Mouse (Mus musculus) hindbrain, embryonic 10.5 days (tissue): Measurements from ENCODE around the gene Deaf1. TPM values are rescaled to one million over a fixed set of nuclear protein-coding genes. Genes with fewer than 3 reads are reported as not detected.

Experiments used
- DNase-seq: peaks from one replicate; pipeline ENCODE4 v3.0.0-alpha.2; 2017; ENCODE audit warnings: low spot score
- H3K27ac ChIP-seq: fragments of 300-500 bp; sonication (generic); 2 replicates; pipeline ENCODE4 v1.5.1; 2016; ENCODE audit warnings: mild to moderate bottlenecking, moderate library complexity
- H3K27me3 ChIP-seq: fragments of 300-500 bp; sonication (generic); 2 replicates; pipeline ENCODE4 v1.6.1; 2016; ENCODE audit warnings: mild to moderate bottlenecking; ENCODE audit not compliant: poor library complexity, insufficient read depth, severe bottlenecking
- H3K36me3 ChIP-seq: fragments of 300-500 bp; sonication (generic); 2 replicates; pipeline ENCODE4 v1.6.1; 2016; ENCODE audit warnings: mild to moderate bottlenecking, moderate library complexity
- H3K4me1 ChIP-seq: fragments of 300-500 bp; sonication (generic); replicated peaks from 2 replicates; pipeline ENCODE4 v1.6.1; 2016; ENCODE audit warnings: mild to moderate bottlenecking
- H3K4me3 ChIP-seq: fragments of 300-500 bp; sonication (generic); 2 replicates; pipeline ENCODE4 v1.5.1; 2016; ENCODE audit warnings: mild to moderate bottlenecking, moderate library complexity
- H3K9me3 ChIP-seq: fragments of 300-500 bp; sonication (generic); 2 replicates; pipeline ENCODE4 v1.6.1; 2016; ENCODE audit warnings: mild to moderate bottlenecking, moderate library complexity
- WGBS: fragments of 180-500 bp; shearing (Covaris S2); methylation state at CpG from one replicate; pipeline ENCODE4 v1.1.7; 2016; 5-methylcytosine and 5-hydroxymethylcytosine counted together
- polyA plus RNA-seq: library from polyadenylated mRNA; unstranded; fragments of >200 nt; fragmentation: Nextera tagmentation; extraction: Ambion mirVana; gene quantifications from 2 replicates; pipeline ENCODE4 v1.2.1, GENCODE M21; 2016

The Deaf1 gene
- 56.8 and 71.6 TPM in 2 replicates for polyA plus RNA-seq

DNA sequence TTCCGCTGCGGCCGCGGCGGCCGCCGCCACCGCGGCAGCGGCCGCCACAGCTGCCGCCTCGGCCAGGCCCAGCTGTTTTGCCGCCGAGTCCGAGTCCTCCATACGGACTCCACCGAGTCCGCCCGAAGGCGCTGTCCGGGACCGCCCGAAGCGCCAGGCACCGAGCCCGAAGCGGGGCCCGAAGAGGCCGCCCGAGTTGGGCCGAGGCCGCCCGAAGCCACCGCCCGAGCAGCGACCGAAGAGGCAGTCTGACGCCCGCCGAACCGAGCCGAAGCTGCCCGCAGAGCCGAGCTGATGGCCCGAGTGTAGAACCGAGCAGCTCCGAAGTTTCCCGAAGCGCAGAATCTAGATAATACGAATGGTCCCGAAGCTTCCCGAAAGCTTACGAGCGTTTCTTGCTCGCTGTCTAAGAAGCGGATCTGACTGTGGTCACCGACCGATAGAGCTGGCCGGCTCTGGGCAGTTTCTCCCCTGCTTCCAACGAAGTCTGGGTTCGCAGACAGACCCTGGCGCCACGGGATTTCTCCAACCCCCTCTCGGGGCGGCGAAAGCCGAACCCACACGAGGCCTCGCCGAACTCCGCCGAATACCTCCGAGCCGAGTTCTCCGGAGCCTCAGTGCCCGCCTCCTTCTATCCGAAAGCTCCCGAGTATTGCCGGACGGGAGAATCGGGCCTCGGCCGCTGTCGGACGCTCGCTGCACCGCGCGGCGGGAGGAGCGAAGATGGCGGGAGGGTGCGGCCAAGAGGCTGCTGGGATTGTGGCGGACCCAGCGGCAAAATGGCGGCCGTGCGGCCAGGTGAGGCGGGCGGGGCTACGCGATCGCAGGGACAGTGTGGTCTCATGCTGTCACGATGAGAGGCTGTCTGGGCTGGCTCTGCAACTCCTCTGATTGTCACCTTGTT is at the start of gene Deaf1, which contains the start of gene Tmem80:
Gene Deaf1 (minus strand): TSS at position 222 of the 904 bp plus-strand sequence.
Gene Tmem80 (plus strand): TSS at position 271 of the 904 bp plus-strand sequence.
- under 1% methylated on average over 105 of the region's 105 CpGs for WGBS
- H3K9me3 ChIP-seq = no peaks in the 10 kb centered on the region
- H3K4me3 ChIP-seq = peak within 1 kb of the TSS; percentile 71
- H3K27ac ChIP-seq = peak within 1 kb of the TSS; percentile 99
- H3K36me3 ChIP-seq = peaks cover 28% of the 10 kb centered on the region
- H3K4me1 ChIP-seq = peaks cover 40% of the 10 kb centered on the region
- DNase-seq = peak; percentile 98
- H3K27me3 ChIP-seq = no peaks in the 10 kb centered on the region

- H3K27me3 ChIP-seq = no peaks in the 10 kb centered on the region
- no peak for DNase-seq
- no peak overlapping the region for H3K27ac ChIP-seq
- no peaks in the 10 kb centered on the region for H3K9me3 ChIP-seq
- H3K4me1 ChIP-seq = peaks cover 7% of the 10 kb centered on the region; the same call in 1 of the 2 replicates
- no peak overlapping the region for H3K4me3 ChIP-seq
- H3K36me3 ChIP-seq = no peaks in the 10 kb centered on the region
These were observed 46.9 kb upstream of the Deaf1 start for GRCm38 (mm10) chr7:141374399-141374798.

- no peak for DNase-seq
- Histone ChIP-seq H3K27me3 (no peaks in the 10 kb centered on the region), H3K4me3 (no peak overlapping the region), H3K4me1 (peaks cover 7% of the 10 kb centered on the region; the same call in 1 of the 2 replicates), H3K27ac (no peak overlapping the region), H3K9me3 (no peaks in the 10 kb centered on the region), H3K36me3 (no peaks in the 10 kb centered on the region)
- 39% methylated on average over 6 of the region's 6 CpGs for WGBS
These were observed 46.1 kb upstream of the Deaf1 start for GRCm38 (mm10) chr7:141373611-141374010.

- Histone ChIP-seq H3K9me3 (no peaks in the 10 kb centered on the region), H3K4me3 (no peak overlapping the region), H3K36me3 (no peaks in the 10 kb centered on the region), H3K27me3 (no peaks in the 10 kb centered on the region), H3K27ac (no peak overlapping the region), H3K4me1 (peaks cover 7% of the 10 kb centered on the region; the same call in 1 of the 2 replicates)
- WGBS = 74% methylated on average over 6 of the region's 6 CpGs
- DNase-seq = no peak
These were observed 44.6 kb upstream of the Deaf1 start for GRCm38 (mm10) chr7:141371942-141372595.

- Histone ChIP-seq H3K36me3 (no peaks in the 10 kb centered on the region), H3K9me3 (no peaks in the 10 kb centered on the region), H3K27me3 (no peaks in the 10 kb centered on the region), H3K27ac (no peak overlapping the region), H3K4me1 (peaks cover 7% of the 10 kb centered on the region; the same call in 1 of the 2 replicates), H3K4me3 (no peak overlapping the region)
- WGBS = 69% methylated on average over 5 of the region's 5 CpGs
- no peak for DNase-seq
These were observed 42.4 kb upstream of the Deaf1 start for GRCm38 (mm10) chr7:141369918-141370317.

- WGBS = 85% methylated on average over 4 of the region's 4 CpGs
These were observed 39.9 kb upstream of the Deaf1 start for GRCm38 (mm10) chr7:141367358-141367757.

DNA sequence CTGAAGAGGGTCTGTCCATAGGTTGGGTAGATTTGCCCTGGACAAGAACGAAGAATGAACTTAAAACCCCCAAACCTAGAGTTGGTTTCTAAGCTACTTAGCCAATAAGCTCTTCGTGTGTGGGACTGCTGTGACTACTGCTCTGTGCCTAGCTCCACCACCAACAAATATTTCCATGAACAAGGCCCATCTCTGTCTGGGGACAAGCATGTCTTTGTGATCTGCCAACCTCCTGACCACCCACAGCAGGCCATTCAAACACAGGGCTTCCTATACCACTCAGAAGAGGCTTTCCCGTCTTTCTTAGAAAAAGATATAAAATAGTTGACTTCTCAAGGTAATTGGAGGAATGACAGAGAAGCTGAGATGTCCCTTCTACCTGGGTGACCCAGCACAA is 37.6 kb upstream of the Deaf1 start:
- Histone ChIP-seq H3K4me1 (peaks cover 9% of the 10 kb centered on the region; the same call in 1 of the 2 replicates), H3K27ac (no peak overlapping the region), H3K4me3 (no peak overlapping the region), H3K36me3 (no peaks in the 10 kb centered on the region), H3K27me3 (peaks cover 38% of the 10 kb centered on the region), H3K9me3 (no peaks in the 10 kb centered on the region)
- WGBS = 69% methylated on average over 3 of the region's 3 CpGs
- DNase-seq = no peak

More at GRCm38 (mm10) chr7:141367358-141367757, 39.9 kb upstream of the Deaf1 start:
- H3K36me3 ChIP-seq = no peaks in the 10 kb centered on the region
- DNase-seq = no peak
- no peaks in the 10 kb centered on the region for H3K9me3 ChIP-seq
- H3K4me1 ChIP-seq = no peaks in the 10 kb centered on the region
- H3K4me3 ChIP-seq = no peak overlapping the region
- peaks cover 14% of the 10 kb centered on the region for H3K27me3 ChIP-seq
- no peak overlapping the region for H3K27ac ChIP-seq

DNA sequence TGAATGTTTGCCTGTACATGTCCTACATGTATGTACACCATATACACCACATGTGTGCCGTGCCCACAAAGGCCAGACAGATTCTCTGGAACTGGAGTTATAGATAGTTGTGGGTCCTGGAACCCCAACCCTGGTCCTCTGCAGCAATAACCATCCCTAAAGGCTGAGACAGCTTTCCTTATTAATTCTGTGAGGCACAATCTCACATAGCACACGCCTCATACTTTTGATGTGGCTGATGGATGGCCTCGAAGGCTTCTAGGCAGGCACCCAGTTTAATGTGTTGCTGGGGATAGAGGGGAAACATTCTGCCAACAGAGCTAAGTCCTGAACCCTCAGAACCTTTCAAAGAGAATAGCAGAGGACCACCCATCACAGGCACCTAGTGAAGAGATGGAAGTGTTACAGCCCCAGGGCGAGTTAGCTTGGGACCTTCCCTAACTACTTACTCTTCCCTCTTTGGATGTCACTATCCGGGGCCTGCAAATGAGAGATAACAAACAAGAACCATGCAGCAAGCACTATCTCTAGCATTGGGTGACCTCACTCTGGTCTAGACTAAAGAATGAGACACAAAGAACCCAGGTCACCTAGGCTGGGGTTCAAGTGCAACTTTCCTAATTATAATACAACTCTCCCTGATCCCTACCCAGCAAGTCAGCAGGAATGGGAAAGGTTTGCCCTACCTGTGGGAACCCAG is 37.0 kb upstream of the Deaf1 start:
- H3K9me3 ChIP-seq = no peaks in the 10 kb centered on the region
- no peaks in the 10 kb centered on the region for H3K36me3 ChIP-seq
- no peak overlapping the region for H3K27ac ChIP-seq
- H3K4me3 ChIP-seq = no peak overlapping the region
- no peak for DNase-seq
- 82% methylated on average over 5 of the region's 5 CpGs for WGBS
- peaks cover 9% of the 10 kb centered on the region; the same call in 1 of the 2 replicates for H3K4me1 ChIP-seq
- H3K27me3 ChIP-seq = peaks cover 43% of the 10 kb centered on the region

- H3K9me3 ChIP-seq = no peaks in the 10 kb centered on the region
- 71% methylated on average over 2 of the region's 2 CpGs for WGBS
- peaks cover 9% of the 10 kb centered on the region; the same call in 1 of the 2 replicates for H3K4me1 ChIP-seq
- DNase-seq = no peak
- no peak overlapping the region for H3K27ac ChIP-seq
- peaks cover 45% of the 10 kb centered on the region for H3K27me3 ChIP-seq
- H3K36me3 ChIP-seq = no peaks in the 10 kb centered on the region
- no peak overlapping the region for H3K4me3 ChIP-seq
These were observed 36.2 kb upstream of the Deaf1 start for GRCm38 (mm10) chr7:141363752-141364125.

DNA sequence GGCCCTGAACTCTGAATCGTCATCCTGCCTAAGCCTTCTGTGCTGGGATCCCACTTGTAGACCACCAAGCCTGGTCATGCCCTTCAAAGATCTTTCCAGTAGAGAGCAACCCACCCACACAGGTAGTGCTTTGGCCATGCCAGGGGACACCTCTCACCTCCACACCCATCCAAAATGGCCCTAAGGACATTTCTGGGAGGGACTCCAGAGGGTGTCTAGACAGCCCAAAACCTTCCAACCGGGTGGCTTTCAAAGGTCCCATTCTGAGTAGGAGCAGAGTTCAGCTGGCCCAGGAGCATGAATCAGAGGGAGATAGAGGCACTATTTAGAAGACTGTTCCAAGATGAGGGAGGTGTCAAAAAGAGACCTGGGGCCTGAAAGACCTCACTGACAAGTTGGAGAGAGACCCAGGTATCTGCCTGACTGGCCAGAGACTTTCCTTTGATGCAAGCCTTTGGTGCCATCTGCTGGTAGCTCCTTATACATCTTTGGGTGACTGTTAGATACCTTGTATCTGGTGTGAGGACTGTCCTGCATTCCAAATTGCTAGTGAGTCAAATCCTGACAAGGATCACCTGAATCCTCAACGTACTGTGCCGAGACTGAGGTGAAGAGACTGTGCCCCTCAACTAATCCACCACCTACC is 35.7 kb upstream of the Deaf1 start:
- H3K27ac ChIP-seq = no peak overlapping the region
- peaks cover 9% of the 10 kb centered on the region; the same call in 1 of the 2 replicates for H3K4me1 ChIP-seq
- H3K36me3 ChIP-seq = no peaks in the 10 kb centered on the region
- peaks cover 45% of the 10 kb centered on the region for H3K27me3 ChIP-seq
- no peaks in the 10 kb centered on the region for H3K9me3 ChIP-seq
- peak; percentile 59 for DNase-seq
- 70% methylated on average over 4 of the region's 4 CpGs for WGBS
- no peak overlapping the region for H3K4me3 ChIP-seq

- 18% methylated on average over 24 of the region's 24 CpGs for WGBS
These were observed 34.0 kb upstream of the Deaf1 start for GRCm38 (mm10) chr7:141361510-141361909.

GRCm38 (mm10) chr7:141356971-141357370 is 29.5 kb upstream of the Deaf1 start:
- H3K9me3 ChIP-seq = no peaks in the 10 kb centered on the region
- no peak overlapping the region for H3K27ac ChIP-seq
- WGBS = 77% methylated on average over 14 of the region's 14 CpGs
- no peak for DNase-seq
- H3K4me3 ChIP-seq = no peak overlapping the region
- peaks cover 18% of the 10 kb centered on the region for H3K4me1 ChIP-seq
- peaks cover 33% of the 10 kb centered on the region for H3K27me3 ChIP-seq
- no peaks in the 10 kb centered on the region for H3K36me3 ChIP-seq

More at GRCm38 (mm10) chr7:141361510-141361909, 34.0 kb upstream of the Deaf1 start:
- Histone ChIP-seq H3K4me3 (no peak overlapping the region; the same call in 1 of the 2 replicates), H3K4me1 (peaks cover 9% of the 10 kb centered on the region; the same call in 1 of the 2 replicates), H3K9me3 (no peaks in the 10 kb centered on the region), H3K36me3 (no peaks in the 10 kb centered on the region), H3K27ac (no peak overlapping the region), H3K27me3 (peaks cover 45% of the 10 kb centered on the region)
- DNase-seq = no peak
